Mouse (Mus musculus): ENCODE results near the gene Il10rb. TPM values are rescaled to one million over a fixed set of nuclear protein-coding genes. Genes with fewer than 3 reads are reported as not detected.

Il10rb gene
- polyA plus RNA-seq, 1 experiment from 2014 or later, result 45.1 TPM

- 0 out of 2 replicates have a peak, but pooled peaks have one; percentile 42 for ATAC-seq (ENCODE audit: low FRiP score, low TSS enrichment)
- peaks cover 30% of the 10 kb centered on the region for H3K36me3 ChIP-seq (ENCODE audit: insufficient read depth, low read length)
- H3K27ac ChIP-seq (ENCODE audit: low read length), result no peak overlapping the region
- no peaks in the 10 kb centered on the region for H3K27me3 ChIP-seq (ENCODE audit: insufficient read depth, low read length)
- WGBS, result 65% methylated on average over 8 of the region's 8 CpGs
- H3K9ac ChIP-seq (replicated peaks; ENCODE audit: low read length), result no peak overlapping the region
- no peak overlapping the region for H3K4me2 ChIP-seq (replicated peaks; ENCODE audit: low read depth, low read length)
- no peak overlapping the region for H3K4me3 ChIP-seq (ENCODE audit: low read length)
- no peaks in the 10 kb centered on the region for H3K4me1 ChIP-seq (ENCODE audit: insufficient read depth, low read length)
- no peaks in the 10 kb centered on the region for H3K9me3 ChIP-seq (ENCODE audit: low read length)
Measured at GRCm38 (mm10) chr16:91395633-91396392, 10.2 kb upstream of the Il10rb start.

- Histone ChIP-seq H3K36me3 (ENCODE audit: insufficient read depth, low read length) (peaks cover 25% of the 10 kb centered on the region), H3K4me2 (replicated peaks; ENCODE audit: low read depth, low read length) (no peak overlapping the region), H3K9me3 (ENCODE audit: low read length) (no peaks in the 10 kb centered on the region), H3K4me1 (ENCODE audit: insufficient read depth, low read length) (no peaks in the 10 kb centered on the region), H3K27me3 (ENCODE audit: insufficient read depth, low read length) (no peaks in the 10 kb centered on the region), H3K9ac (replicated peaks; ENCODE audit: low read length) (no peak overlapping the region), H3K27ac (ENCODE audit: low read length) (no peak overlapping the region), H3K4me3 (ENCODE audit: low read length) (no peak overlapping the region)
- 72% methylated on average over 10 of the region's 10 CpGs for WGBS
- no peak for ATAC-seq (ENCODE audit: low FRiP score, low TSS enrichment)
Measured at GRCm38 (mm10) chr16:91396844-91397537, 9.0 kb upstream of the Il10rb start.

- Histone ChIP-seq H3K9me3 (ENCODE audit: low read length) (no peaks in the 10 kb centered on the region), H3K36me3 (ENCODE audit: insufficient read depth, low read length) (peaks cover 18% of the 10 kb centered on the region), H3K4me1 (ENCODE audit: insufficient read depth, low read length) (no peaks in the 10 kb centered on the region), H3K27me3 (ENCODE audit: insufficient read depth, low read length) (no peaks in the 10 kb centered on the region), H3K4me3 (ENCODE audit: low read length) (no peak overlapping the region), H3K4me2 (replicated peaks; ENCODE audit: low read depth, low read length) (no peak overlapping the region), H3K27ac (ENCODE audit: low read length) (no peak overlapping the region), H3K9ac (replicated peaks; ENCODE audit: low read length) (no peak overlapping the region)
- 73% methylated on average over 12 of the region's 12 CpGs for WGBS
- ATAC-seq (ENCODE audit: low FRiP score, low TSS enrichment), result no peak
Measured at GRCm38 (mm10) chr16:91398030-91398429, 7.9 kb upstream of the Il10rb start.

DNA sequence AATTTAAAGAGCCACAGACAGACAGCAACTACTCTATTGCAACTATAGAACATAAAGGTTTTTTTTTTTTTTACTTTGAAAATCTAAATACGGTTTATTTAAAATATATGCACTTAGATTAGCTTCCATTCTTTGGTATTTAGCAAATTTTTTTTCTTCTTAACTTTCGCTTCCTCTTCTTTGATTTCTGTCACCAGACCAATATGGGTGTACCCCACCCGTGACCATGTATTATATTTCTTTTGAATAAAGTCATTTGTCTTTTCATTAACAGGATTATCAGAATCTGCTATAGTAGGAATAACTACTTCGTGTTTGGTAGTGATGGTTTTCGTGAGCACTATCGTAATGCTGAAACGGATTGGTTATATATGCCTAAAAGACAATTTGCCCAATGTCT is 7.0 kb upstream of the Il10rb start:
- no peak overlapping the region for H3K27ac ChIP-seq (ENCODE audit: low read length)
- WGBS, result 95% methylated on average over 7 of the region's 7 CpGs
- no peaks in the 10 kb centered on the region for H3K27me3 ChIP-seq (ENCODE audit: insufficient read depth, low read length)
- no peak overlapping the region for H3K4me3 ChIP-seq (ENCODE audit: low read length)
- no peak overlapping the region for H3K9ac ChIP-seq (replicated peaks; ENCODE audit: low read length)
- peaks cover 17% of the 10 kb centered on the region; the same call in 1 of the 2 replicates for H3K36me3 ChIP-seq (ENCODE audit: insufficient read depth, low read length)
- no peak for ATAC-seq (ENCODE audit: low FRiP score, low TSS enrichment)
- no peak overlapping the region for H3K4me2 ChIP-seq (replicated peaks; ENCODE audit: low read depth, low read length)
- no peaks in the 10 kb centered on the region for H3K9me3 ChIP-seq (ENCODE audit: low read length)
- H3K4me1 ChIP-seq (ENCODE audit: insufficient read depth, low read length), result no peaks in the 10 kb centered on the region

DNA sequence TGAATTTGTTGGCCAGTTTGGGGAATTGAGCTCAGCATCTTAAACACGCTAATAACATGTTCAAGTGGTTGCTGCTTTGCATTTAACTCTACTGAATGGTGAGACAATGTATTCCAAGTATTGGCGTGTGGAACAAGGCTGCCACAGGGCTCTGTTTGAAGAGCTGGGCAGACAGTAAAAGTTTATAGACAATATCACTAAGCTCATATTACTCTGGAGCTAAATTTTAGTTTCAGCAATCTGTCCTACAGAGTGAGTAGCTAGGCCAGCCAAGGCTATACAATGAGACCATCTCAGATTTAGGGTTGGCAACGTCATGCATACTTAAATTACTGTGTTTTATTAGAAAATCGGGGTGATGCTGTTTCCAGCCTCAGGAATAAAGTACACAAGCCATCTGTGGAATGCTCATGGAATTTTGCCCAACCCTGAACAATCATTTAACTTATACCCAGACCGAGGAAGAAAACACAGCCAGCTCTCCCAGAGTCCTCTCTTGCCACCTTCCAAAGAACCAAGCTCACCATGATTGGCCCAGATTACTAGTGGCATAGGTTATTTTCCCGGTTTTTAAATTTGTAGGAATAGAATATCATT is 4.3 kb upstream of the Il10rb start:
- no peak overlapping the region for H3K9ac ChIP-seq (replicated peaks; ENCODE audit: low read length)
- no peak for ATAC-seq (ENCODE audit: low FRiP score, low TSS enrichment)
- H3K4me1 ChIP-seq (ENCODE audit: insufficient read depth, low read length), result peaks cover 15% of the 10 kb centered on the region
- 71% methylated on average over 6 of the region's 6 CpGs for WGBS
- no peak overlapping the region for H3K4me2 ChIP-seq (replicated peaks; ENCODE audit: low read depth, low read length)
- no peak overlapping the region for H3K4me3 ChIP-seq (ENCODE audit: low read length)
- H3K27me3 ChIP-seq (ENCODE audit: insufficient read depth, low read length), result no peaks in the 10 kb centered on the region
- H3K9me3 ChIP-seq (ENCODE audit: low read length), result no peaks in the 10 kb centered on the region
- H3K36me3 ChIP-seq (ENCODE audit: insufficient read depth, low read length), result peaks cover 3% of the 10 kb centered on the region; the same call in 1 of the 2 replicates
- H3K27ac ChIP-seq (ENCODE audit: low read length), result no peak overlapping the region

GRCm38 (mm10) chr16:91403784-91404183 is 2.2 kb upstream of the Il10rb start:
- Histone ChIP-seq H3K27me3 (ENCODE audit: insufficient read depth, low read length) (no peaks in the 10 kb centered on the region), H3K9ac (replicated peaks; ENCODE audit: low read length) (no peak overlapping the region), H3K4me1 (ENCODE audit: insufficient read depth, low read length) (peaks cover 27% of the 10 kb centered on the region), H3K4me2 (replicated peaks; ENCODE audit: low read depth, low read length) (no peak overlapping the region), H3K27ac (ENCODE audit: low read length) (no peak overlapping the region), H3K4me3 (ENCODE audit: low read length) (no peak overlapping the region), H3K36me3 (ENCODE audit: insufficient read depth, low read length) (peaks cover 3% of the 10 kb centered on the region; the same call in 1 of the 2 replicates), H3K9me3 (ENCODE audit: low read length) (no peaks in the 10 kb centered on the region)
- no peak for ATAC-seq (ENCODE audit: low FRiP score, low TSS enrichment)
- WGBS, result 78% methylated on average over 9 of the region's 9 CpGs

DNA sequence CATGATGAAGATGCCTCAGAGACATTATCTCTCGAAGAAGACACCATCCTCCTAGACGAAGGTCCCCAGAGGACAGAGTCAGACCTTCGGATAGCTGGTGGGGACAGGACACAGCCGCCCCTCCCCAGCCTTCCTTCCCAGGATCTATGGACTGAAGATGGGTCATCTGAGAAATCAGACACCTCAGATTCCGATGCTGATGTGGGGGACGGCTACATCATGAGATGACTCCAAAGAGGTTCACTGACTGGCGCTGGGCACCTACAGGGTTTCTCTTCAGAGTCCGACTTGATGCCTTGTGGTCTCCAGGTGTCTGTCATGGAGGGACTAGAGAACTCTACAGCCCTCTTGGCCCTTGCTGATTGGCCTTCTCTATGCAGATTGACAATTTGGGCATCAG is 1.8 kb upstream of the Il10rb start:
- WGBS, result 85% methylated on average over 8 of the region's 8 CpGs
- Histone ChIP-seq H3K36me3 (ENCODE audit: insufficient read depth, low read length) (peaks cover 3% of the 10 kb centered on the region; the same call in 1 of the 2 replicates), H3K27ac (ENCODE audit: low read length) (no peak overlapping the region), H3K9ac (replicated peaks; ENCODE audit: low read length) (no peak overlapping the region), H3K9me3 (ENCODE audit: low read length) (no peaks in the 10 kb centered on the region), H3K27me3 (ENCODE audit: insufficient read depth, low read length) (no peaks in the 10 kb centered on the region), H3K4me1 (ENCODE audit: insufficient read depth, low read length) (peaks cover 27% of the 10 kb centered on the region), H3K4me3 (ENCODE audit: low read length) (no peak overlapping the region), H3K4me2 (replicated peaks; ENCODE audit: low read depth, low read length) (no peak overlapping the region)
- no peak for ATAC-seq (ENCODE audit: low FRiP score, low TSS enrichment)

GRCm38 (mm10) chr16:91404828-91405577 is 961 bp upstream of the Il10rb start:
- Histone ChIP-seq H3K36me3 (ENCODE audit: insufficient read depth, low read length) (peaks cover 3% of the 10 kb centered on the region; the same call in 1 of the 2 replicates), H3K9me3 (ENCODE audit: low read length) (no peaks in the 10 kb centered on the region), H3K4me3 (ENCODE audit: low read length) (no peak overlapping the region), H3K9ac (replicated peaks; ENCODE audit: low read length) (no peak overlapping the region; the same call in 1 of the 2 replicates), H3K4me1 (ENCODE audit: insufficient read depth, low read length) (peaks cover 27% of the 10 kb centered on the region), H3K27ac (ENCODE audit: low read length) (peak overlapping the region; percentile 7; the same call in 1 of the 2 replicates), H3K27me3 (ENCODE audit: insufficient read depth, low read length) (no peaks in the 10 kb centered on the region), H3K4me2 (replicated peaks; ENCODE audit: low read depth, low read length) (no peak overlapping the region; the same call in 1 of the 2 replicates)
- no peak for ATAC-seq (ENCODE audit: low FRiP score, low TSS enrichment)
- 72% methylated on average over 10 of the region's 10 CpGs for WGBS

GRCm38 (mm10) chr16:91406585-91407220 is 739 bp downstream of the Il10rb start:
- ATAC-seq (ENCODE audit: low FRiP score, low TSS enrichment), result peak; percentile 59
- Histone ChIP-seq H3K9me3 (ENCODE audit: low read length) (no peaks in the 10 kb centered on the region), H3K9ac (replicated peaks; ENCODE audit: low read length) (peak overlapping the region; percentile 91), H3K27ac (ENCODE audit: low read length) (peak overlapping the region; percentile 87), H3K4me3 (ENCODE audit: low read length) (peak overlapping the region; percentile 77), H3K27me3 (ENCODE audit: insufficient read depth, low read length) (no peaks in the 10 kb centered on the region), H3K36me3 (ENCODE audit: insufficient read depth, low read length) (peaks cover 3% of the 10 kb centered on the region), H3K4me1 (ENCODE audit: insufficient read depth, low read length) (peaks cover 38% of the 10 kb centered on the region), H3K4me2 (replicated peaks; ENCODE audit: low read depth, low read length) (peak overlapping the region; percentile 91)
- under 1% methylated on average over 13 of the region's 13 CpGs for WGBS

Measured in kidney, embryonic 16.5 days (tissue).